9 mouse cellular contexts compared by ENCODE assay signal in genomic region chr1:133070157-133070556, GRCm38 (mm10). TPM values are rescaled to one million over a fixed set of nuclear protein-coding genes. Genes with fewer than 3 reads are reported as not detected.
DNase-seq lines count a peak whose midpoint lies in the region; ATAC-seq and TF ChIP-seq lines count a peak whose summit lies in the region.
"Had no signal": no experiment of that assay in that cellular context is flagged by ENCODE, and none has a peak within 500 bp of the region (broad histone marks: within the 10 kb centered on the region; RNA-seq: fewer than 3 reads in every experiment).

No protein-coding gene starts in this region.

- H3K4me3 ChIP-seq in kidney, postnatal 0 days (replicated peaks; ENCODE audit: low read depth, low read length): no peak overlapping the region
- H3K4me3 ChIP-seq in heart, postnatal 0 days (ENCODE audit: low read depth, low read length): peak overlapping the region; percentile 39; the same call in 1 of the 2 replicates

- H3K27me3 ChIP-seq in kidney, postnatal 0 days (ENCODE audit: insufficient read depth, low read length): no peaks in the 10 kb centered on the region
- H3K27me3 ChIP-seq in heart, postnatal 0 days (ENCODE audit: control insufficient read depth, insufficient read depth, low read length): no peaks in the 10 kb centered on the region

- H3K4me2 ChIP-seq in kidney, postnatal 0 days (ENCODE audit: low read length): no peak overlapping the region
- peak overlapping the region; percentile 53 for H3K4me2 ChIP-seq in heart, postnatal 0 days (ENCODE audit: low read depth, low read length)

- peak; percentile 55 for DNase-seq in kidney, postnatal 0 days (ENCODE audit: low spot score)
- DNase-seq in kidney, adult 11 months: no peak
- DNase-seq in brain, embryonic 14.5 days (ENCODE audit: low read depth): peak; percentile 45
- DNase-seq in heart, postnatal 0 days (ENCODE audit: low spot score): peak; percentile 64
- DNase-seq in layer of hippocampus, adult 9-10 months (ENCODE audit: low spot score): no peak
- DNase-seq: cerebellum, postnatal 36 days had no signal

- ATAC-seq in kidney, postnatal 0 days (replicated peaks; ENCODE audit: low FRiP score, low read depth): no peak
- no peak for ATAC-seq in heart, postnatal 0 days (ENCODE audit: insufficient read depth, low read depth)
- peak; percentile 54 for ATAC-seq in megakaryocyte progenitor cell, adult 5-6 weeks (replicated peaks; ENCODE audit: poor library complexity)
- ATAC-seq in cerebellum, adult (ENCODE audit: insufficient number of reproducible peaks, low FRiP score, low TSS enrichment): no peak
- no peak for ATAC-seq in monocyte, adult 5-6 weeks (replicated peaks; ENCODE audit: insufficient number of reproducible peaks, low FRiP score, low TSS enrichment, poor library complexity, severe bottlenecking)

- no peaks in the 10 kb centered on the region for H3K4me1 ChIP-seq in kidney, postnatal 0 days (replicated peaks; ENCODE audit: insufficient read depth, low read length)
- peaks cover 48% of the 10 kb centered on the region for H3K4me1 ChIP-seq in heart, postnatal 0 days (ENCODE audit: control insufficient read depth, insufficient read depth)

- no peak for TF ChIP-seq CTCF in kidney, postnatal 0 days (IDR thresholded peaks at IDR 0.05; ENCODE audit: low read depth)
- TF ChIP-seq CTCF in brain, embryonic 14.5 days (IDR thresholded peaks at IDR 0.05; ENCODE audit: borderline replicate concordance, extremely low read depth, insufficient read depth, insufficient read length): no peak
- no peak for TF ChIP-seq CTCF in heart, postnatal 0 days (IDR thresholded peaks at IDR 0.05; ENCODE audit: low read depth)

- WGBS in kidney, postnatal 0 days: 38% methylated on average over 5 of the region's 5 CpGs
- WGBS in heart, postnatal 0 days: 38% methylated on average over 5 of the region's 5 CpGs

- TF ChIP-seq POLR2A in brain, embryonic 14.5 days (IDR thresholded peaks at IDR 0.05; ENCODE audit: borderline replicate concordance, extremely low read depth, insufficient read depth, insufficient read length, poor library complexity, severe bottlenecking): no peak

- H3K9ac ChIP-seq in kidney, postnatal 0 days (ENCODE audit: low read depth, low read length): no peak overlapping the region
- H3K9ac ChIP-seq in heart, postnatal 0 days (replicated peaks; ENCODE audit: low read depth, low read length): 0 out of 2 replicates have a peak overlapping the region, but pooled peaks have one; percentile 54

- 0 out of 2 replicates have a peak, but pooled peaks cover 7% of the 10 kb centered on the region for H3K36me3 ChIP-seq in kidney, postnatal 0 days (ENCODE audit: insufficient read depth, low read length)
- peaks cover 27% of the 10 kb centered on the region for H3K36me3 ChIP-seq in heart, postnatal 0 days (replicated peaks; ENCODE audit: control insufficient read depth, insufficient read depth, low read length)

- no peak; the same call in 1 of the 2 replicates for TF ChIP-seq EP300 in heart, postnatal 0 days (IDR thresholded peaks at IDR 0.05; ENCODE audit: low read depth)

- H3K9me3 ChIP-seq in kidney, postnatal 0 days (replicated peaks; ENCODE audit: low read length): no peaks in the 10 kb centered on the region
- H3K9me3 ChIP-seq in heart, postnatal 0 days (replicated peaks; ENCODE audit: control insufficient read depth, low read length): no peaks in the 10 kb centered on the region

- peak overlapping the region; percentile 3; the same call in 1 of the 2 replicates for H3K27ac ChIP-seq in kidney, postnatal 0 days
- peak overlapping the region; percentile 96 for H3K27ac ChIP-seq in heart, postnatal 0 days (ENCODE audit: low read depth)

RNA-seq across cellular contexts. Expression of gene Pik3c2b, which starts 24.7 kb away (rescaled TPM):
- 3.0 and 3.2 TPM in 2 replicates for polyA plus RNA-seq in kidney, postnatal 0 days (2015; fragmentation: Nextera tagmentation; extraction: Ambion mirVana)
- 27.2 and 31.2 TPM in 2 replicates for polyA plus RNA-seq in brain, embryonic 14.5 days (2012; rRNA removed)
- total RNA-seq in heart, postnatal 0 days (2014; rRNA removed; ENCODE audit: low replicate concordance): 16.3 and 17.4 TPM in 2 replicates
- polyA plus RNA-seq in heart, postnatal 0 days (2015; fragmentation: Nextera tagmentation; extraction: Ambion mirVana): 7.6 and 7.8 TPM in 2 replicates
- 1.8 and 2.6 TPM in 2 replicates for total RNA-seq in megakaryocyte progenitor cell, adult 5-6 weeks (2015)
- total RNA-seq in megakaryocyte progenitor cell, adult 5-6 weeks (2017): 1.5 and 1.7 TPM in 2 replicates
- total RNA-seq in monocyte, adult 5-6 weeks (2017): 1.4 to 5.4 TPM (median 1.9 TPM) in 3 replicates

RNA-seq across cellular contexts. Expression of gene Mdm4, which starts 39.8 kb away (rescaled TPM):
- 16.7 and 17.5 TPM in 2 replicates for polyA plus RNA-seq in kidney, postnatal 0 days (2015; fragmentation: Nextera tagmentation; extraction: Ambion mirVana)
- 113 and 132 TPM in 2 replicates for polyA plus RNA-seq in brain, embryonic 14.5 days (2012; rRNA removed)
- 29.5 and 42.2 TPM in 2 replicates for total RNA-seq in heart, postnatal 0 days (2014; rRNA removed; ENCODE audit: low replicate concordance)
- polyA plus RNA-seq in heart, postnatal 0 days (2015; fragmentation: Nextera tagmentation; extraction: Ambion mirVana): 11.9 and 13.4 TPM in 2 replicates
- 65.0 and 85.1 TPM in 2 replicates for total RNA-seq in megakaryocyte progenitor cell, adult 5-6 weeks (2015)
- 105 and 121 TPM in 2 replicates for total RNA-seq in megakaryocyte progenitor cell, adult 5-6 weeks (2017)
- total RNA-seq in monocyte, adult 5-6 weeks (2017): 113 to 271 TPM (median 138 TPM) in 3 replicates

Comparison
In these comparisons a context has a peak if more than half of its experiments do, and no peak if none do; other contexts are left out.
1. DNase-seq: peak in kidney, postnatal 0 days (single experiment), brain, embryonic 14.5 days (single experiment) and heart, postnatal 0 days (single experiment); none in kidney, adult 11 months (single experiment) and layer of hippocampus, adult 9-10 months (single experiment).